Mouse (Mus musculus): ENCODE data around the gene Cipc. TPM values are rescaled to one million over a fixed set of nuclear protein-coding genes. Genes with fewer than 3 reads are reported as not detected.

Gene Cipc
- polyA plus RNA-seq, 1 experiment from 2014 or later: 37.9 TPM

DNA sequence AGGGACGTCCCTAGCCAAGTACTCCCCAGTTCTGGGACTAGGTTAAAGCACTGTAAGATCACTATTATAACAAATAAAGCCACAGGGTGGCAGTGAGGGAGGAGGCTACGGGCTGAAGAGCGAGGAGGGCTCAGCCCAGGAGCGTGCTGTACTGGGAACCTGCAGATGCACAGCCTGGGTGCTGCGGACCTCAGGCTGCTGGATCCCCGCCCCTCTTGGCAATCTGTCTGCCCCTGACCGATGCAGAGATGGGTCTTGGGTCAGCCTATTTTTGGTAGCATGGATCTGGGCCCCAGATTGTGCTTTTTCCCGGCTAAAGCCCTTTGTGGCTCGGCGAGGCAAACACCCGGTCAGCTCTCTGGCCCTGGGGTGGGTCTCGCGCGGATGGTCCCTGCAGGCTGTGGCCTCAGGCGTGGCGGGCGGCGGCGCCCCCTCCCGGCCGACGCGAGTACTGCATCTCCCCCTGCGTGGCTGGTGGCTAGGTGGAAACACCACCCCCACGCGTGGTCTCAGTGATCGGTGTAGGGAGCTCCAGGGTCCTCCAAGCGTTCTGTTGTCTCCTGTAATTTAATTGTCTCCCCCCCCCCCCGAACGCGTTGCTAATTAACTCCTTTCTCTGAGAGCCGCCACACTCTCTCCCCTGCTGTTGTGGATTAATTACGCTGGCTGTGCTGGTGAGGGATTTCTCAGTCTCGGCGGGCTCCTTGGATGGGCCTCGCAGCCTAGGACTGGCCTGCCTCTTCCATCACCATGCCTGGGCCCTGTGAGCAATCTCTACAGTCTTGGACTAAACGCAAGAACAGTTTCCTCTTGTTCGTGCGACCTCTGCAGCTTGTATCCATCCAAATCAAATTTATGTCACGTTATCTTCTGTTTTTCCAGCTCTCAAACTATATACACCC is 27.8 kb downstream of the Cipc start:
- Histone ChIP-seq H3K4me1 (ENCODE audit: control insufficient read depth, insufficient read depth, low read length) (peaks cover 6% of the 10 kb centered on the region), H3K27ac (ENCODE audit: low read depth, low read length) (no peak overlapping the region), H3K4me3 (ENCODE audit: low read depth, low read length) (peak overlapping the region; percentile 23), H3K9me3 (ENCODE audit: control insufficient read depth, low read length) (no peaks in the 10 kb centered on the region), H3K4me2 (peak overlapping the region; percentile 46), H3K36me3 (ENCODE audit: control insufficient read depth, insufficient read depth, low read length) (no peaks in the 10 kb centered on the region), H3K27me3 (ENCODE audit: control insufficient read depth, insufficient read depth, low read length) (peaks cover 2% of the 10 kb centered on the region; the same call in 1 of the 2 replicates), H3K9ac (ENCODE audit: low read length) (peak overlapping the region; percentile 48)
- DNase-seq (ENCODE audit: low spot score, missing footprints): peak; percentile 99
- ATAC-seq (ENCODE audit: low FRiP score): peak; percentile 80
- WGBS: 6% methylated on average over 40 of the region's 40 CpGs

DNA sequence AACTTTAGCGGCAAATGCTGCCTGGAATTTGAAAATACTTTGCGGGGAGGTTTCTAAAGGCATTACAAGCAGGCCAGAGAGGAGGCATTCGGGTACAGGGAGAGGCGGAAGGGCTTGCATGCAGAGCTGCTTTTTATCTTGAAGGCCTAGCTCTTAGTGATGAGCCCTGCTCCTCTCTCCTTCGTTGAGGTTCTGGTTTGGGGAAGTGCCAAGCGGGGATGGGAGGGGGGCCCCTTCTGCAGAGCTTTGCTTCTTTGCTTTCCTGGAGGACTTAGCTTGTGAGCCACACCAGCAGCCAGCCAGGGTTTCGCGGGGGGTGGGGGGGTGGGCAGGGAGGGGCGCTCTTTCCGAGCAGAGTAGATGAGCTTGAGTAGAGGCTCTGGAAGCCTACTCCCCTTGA is 28.9 kb downstream of the Cipc start:
- Histone ChIP-seq H3K4me2 (no peak overlapping the region), H3K36me3 (ENCODE audit: control insufficient read depth, insufficient read depth, low read length) (no peaks in the 10 kb centered on the region), H3K27me3 (ENCODE audit: control insufficient read depth, insufficient read depth, low read length) (peaks cover 2% of the 10 kb centered on the region; the same call in 1 of the 2 replicates), H3K9ac (ENCODE audit: low read length) (no peak overlapping the region), H3K27ac (ENCODE audit: low read depth, low read length) (no peak overlapping the region), H3K4me1 (ENCODE audit: control insufficient read depth, insufficient read depth, low read length) (peaks cover 6% of the 10 kb centered on the region), H3K4me3 (ENCODE audit: low read depth, low read length) (no peak overlapping the region), H3K9me3 (ENCODE audit: control insufficient read depth, low read length) (no peaks in the 10 kb centered on the region)
- no peak for ATAC-seq (ENCODE audit: low FRiP score)
- DNase-seq (ENCODE audit: low spot score, missing footprints): no peak
- WGBS: 47% methylated on average over 10 of the region's 10 CpGs

DNA sequence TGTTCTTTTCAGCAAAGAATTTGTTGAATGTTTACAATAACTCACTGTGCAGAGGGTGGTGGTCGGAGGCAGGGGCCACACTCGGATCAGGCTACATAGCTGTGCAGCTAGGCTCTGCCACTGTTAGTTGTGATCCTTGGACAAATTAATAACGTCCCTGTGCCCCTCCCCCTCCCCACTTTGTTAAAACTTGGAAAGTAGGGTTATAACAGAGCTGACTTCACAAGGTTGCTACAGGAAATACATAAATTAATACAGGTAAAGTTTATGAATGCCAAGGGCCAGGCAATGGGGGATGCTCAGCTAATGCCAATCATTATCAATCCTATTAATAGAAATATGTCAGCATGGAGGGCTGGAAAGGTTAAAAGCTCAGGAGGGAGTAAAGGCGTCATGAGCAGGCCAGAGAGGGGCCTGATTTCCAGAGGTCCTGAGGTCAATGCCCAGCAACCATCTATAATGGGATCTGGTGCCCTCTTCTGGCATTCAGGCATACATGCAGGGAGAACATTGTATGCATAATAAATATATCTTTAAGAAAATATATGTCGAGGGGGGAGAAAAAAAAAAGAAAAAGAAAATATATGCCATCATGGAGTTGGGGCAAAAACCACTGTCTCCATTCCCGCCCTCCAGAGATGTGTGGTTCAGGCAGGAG is 29.8 kb downstream of the Cipc start:
- Histone ChIP-seq H3K27ac (ENCODE audit: low read depth, low read length) (no peak overlapping the region), H3K4me3 (ENCODE audit: low read depth, low read length) (no peak overlapping the region), H3K27me3 (ENCODE audit: control insufficient read depth, insufficient read depth, low read length) (peaks cover 5% of the 10 kb centered on the region), H3K9me3 (ENCODE audit: control insufficient read depth, low read length) (no peaks in the 10 kb centered on the region), H3K4me2 (no peak overlapping the region), H3K9ac (ENCODE audit: low read length) (no peak overlapping the region), H3K36me3 (ENCODE audit: control insufficient read depth, insufficient read depth, low read length) (no peaks in the 10 kb centered on the region), H3K4me1 (ENCODE audit: control insufficient read depth, insufficient read depth, low read length) (peaks cover 6% of the 10 kb centered on the region)
- ATAC-seq (ENCODE audit: low FRiP score): no peak
- WGBS: 62% methylated on average over 6 of the region's 6 CpGs
- no peak for DNase-seq (ENCODE audit: low spot score, missing footprints)

DNA sequence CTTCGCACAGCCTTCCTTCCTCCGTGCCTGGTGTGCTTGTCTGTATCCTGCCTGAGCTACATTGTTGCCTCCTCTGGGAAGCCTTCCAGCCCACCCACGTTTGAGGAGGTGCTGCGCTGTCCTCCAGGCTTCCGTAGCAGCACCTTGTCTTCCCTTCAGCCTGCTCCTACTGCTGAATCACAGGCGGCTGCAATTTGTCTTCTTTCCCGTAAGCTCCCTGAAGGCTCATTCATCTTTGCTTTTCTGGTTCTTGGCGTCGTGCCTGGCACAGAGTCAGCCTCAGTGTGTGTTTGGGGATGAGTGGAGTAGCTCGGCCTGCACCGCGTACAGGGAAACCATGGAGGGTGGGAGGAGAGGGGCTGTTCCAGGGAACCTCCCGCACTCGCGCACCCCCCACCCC is 31.0 kb downstream of the Cipc start:
- no peak overlapping the region for H3K27ac ChIP-seq (ENCODE audit: low read depth, low read length)
- no peaks in the 10 kb centered on the region for H3K36me3 ChIP-seq (ENCODE audit: control insufficient read depth, insufficient read depth, low read length)
- H3K9me3 ChIP-seq (ENCODE audit: control insufficient read depth, low read length): no peaks in the 10 kb centered on the region
- ATAC-seq (ENCODE audit: low FRiP score) (no peak), DNase-seq (ENCODE audit: low spot score, missing footprints) (no peak)
- H3K4me1 ChIP-seq (ENCODE audit: control insufficient read depth, insufficient read depth, low read length): peaks cover 6% of the 10 kb centered on the region
- H3K9ac ChIP-seq (ENCODE audit: low read length): no peak overlapping the region
- peaks cover 9% of the 10 kb centered on the region for H3K27me3 ChIP-seq (ENCODE audit: control insufficient read depth, insufficient read depth, low read length)
- no peak overlapping the region for H3K4me2 ChIP-seq
- WGBS: 32% methylated on average over 15 of the region's 15 CpGs
- H3K4me3 ChIP-seq (ENCODE audit: low read depth, low read length): no peak overlapping the region

DNA sequence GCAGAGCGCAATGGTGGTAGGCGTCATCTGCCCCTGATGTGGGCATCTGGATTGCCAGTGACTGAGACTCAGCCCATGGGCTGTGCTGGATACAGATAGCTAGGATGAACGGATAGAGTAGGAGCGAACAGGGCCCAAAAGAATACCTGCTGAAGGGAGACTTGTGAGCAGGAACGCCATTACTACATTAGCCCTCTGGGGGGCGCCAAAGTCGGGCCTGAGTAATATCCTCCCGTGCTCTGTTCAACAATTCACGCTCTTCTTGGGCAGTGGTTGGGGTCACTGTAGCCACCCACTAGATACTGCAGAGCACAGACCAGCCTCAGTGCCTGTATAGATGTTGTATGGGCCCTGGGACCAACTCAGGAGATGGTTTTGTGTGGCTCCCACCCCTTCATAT is 34.3 kb downstream of the Cipc start:
- Histone ChIP-seq H3K27me3 (ENCODE audit: control insufficient read depth, insufficient read depth, low read length) (peaks cover 32% of the 10 kb centered on the region), H3K4me3 (ENCODE audit: low read depth, low read length) (no peak overlapping the region), H3K27ac (ENCODE audit: low read depth, low read length) (no peak overlapping the region), H3K4me2 (no peak overlapping the region), H3K4me1 (ENCODE audit: control insufficient read depth, insufficient read depth, low read length) (peaks cover 4% of the 10 kb centered on the region), H3K9me3 (ENCODE audit: control insufficient read depth, low read length) (no peaks in the 10 kb centered on the region), H3K9ac (ENCODE audit: low read length) (no peak overlapping the region), H3K36me3 (ENCODE audit: control insufficient read depth, insufficient read depth, low read length) (no peaks in the 10 kb centered on the region)
- no peak for ATAC-seq (ENCODE audit: low FRiP score)
- WGBS: 28% methylated on average over 9 of the region's 9 CpGs
- no peak for DNase-seq (ENCODE audit: low spot score, missing footprints)

DNA sequence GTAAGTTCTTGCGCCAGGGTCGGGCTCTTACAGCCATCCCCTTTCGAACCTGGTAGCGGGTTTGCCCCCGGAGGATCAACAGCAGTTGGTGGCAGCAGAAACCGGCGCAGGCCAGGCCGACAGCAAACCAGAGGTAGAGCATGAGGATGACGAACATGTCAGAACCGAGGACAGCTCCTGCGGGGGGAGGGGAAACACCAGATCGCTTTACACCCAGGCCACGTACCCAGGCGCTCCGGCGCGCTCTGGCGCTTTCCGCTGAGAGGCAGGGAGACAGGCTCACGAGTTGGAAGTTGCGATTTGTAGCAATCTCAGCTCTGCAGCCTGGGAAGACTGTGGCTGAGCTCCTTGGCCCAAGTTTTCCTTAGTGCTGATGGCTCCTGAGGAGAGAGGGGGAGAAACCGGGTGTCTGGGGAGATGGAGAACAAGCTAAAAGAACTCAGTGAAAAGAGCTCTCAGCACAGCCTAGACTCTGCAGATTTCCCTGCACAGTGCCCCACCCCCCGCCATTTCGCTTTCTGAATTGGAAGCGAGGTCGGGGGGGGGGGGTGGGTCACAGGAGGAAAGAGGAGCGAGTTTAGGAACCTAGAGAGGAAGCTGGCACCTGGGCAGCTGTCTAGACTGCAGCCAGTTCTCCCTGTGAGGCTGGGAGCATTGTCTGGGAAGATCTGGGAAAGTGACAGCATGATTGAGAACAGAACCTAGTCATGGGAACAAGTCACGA is 36.8 kb downstream of the Cipc start:
- WGBS: 3% methylated on average over 28 of the region's 28 CpGs
- DNase-seq (ENCODE audit: low spot score, missing footprints): peak; percentile 97
- Histone ChIP-seq H3K36me3 (ENCODE audit: control insufficient read depth, insufficient read depth, low read length) (no peaks in the 10 kb centered on the region), H3K9me3 (ENCODE audit: control insufficient read depth, low read length) (no peaks in the 10 kb centered on the region), H3K4me1 (ENCODE audit: control insufficient read depth, insufficient read depth, low read length) (peaks cover 4% of the 10 kb centered on the region), H3K4me2 (peak overlapping the region; percentile 44), H3K9ac (ENCODE audit: low read length) (no peak overlapping the region; the same call in 1 of the 2 replicates), H3K27me3 (ENCODE audit: control insufficient read depth, insufficient read depth, low read length) (peaks cover 43% of the 10 kb centered on the region), H3K4me3 (ENCODE audit: low read depth, low read length) (0 out of 2 replicates have a peak overlapping the region, but pooled peaks have one; percentile 10), H3K27ac (ENCODE audit: low read depth, low read length) (no peak overlapping the region)
- ATAC-seq (ENCODE audit: low FRiP score): peak; percentile 80

DNA sequence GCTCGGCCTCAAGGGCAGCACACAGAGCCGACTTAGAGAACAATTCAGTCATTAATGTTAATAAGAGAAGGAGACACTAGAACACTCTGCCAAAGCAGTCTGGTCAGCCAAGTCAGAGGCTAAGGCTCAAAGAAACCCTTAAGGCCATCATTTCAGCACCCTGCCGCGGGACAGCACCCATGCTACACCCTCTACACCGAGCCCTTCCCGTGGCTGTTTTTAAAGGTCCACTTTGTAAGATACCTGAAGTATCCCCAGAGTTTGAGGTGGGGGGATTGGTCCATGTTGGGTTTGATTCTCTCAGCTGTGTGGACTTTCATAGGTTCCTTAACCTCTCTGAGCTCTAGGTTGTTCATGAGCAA is 37.3 kb downstream of the Cipc start:
- DNase-seq (ENCODE audit: low spot score, missing footprints): no peak
- Histone ChIP-seq H3K27ac (ENCODE audit: low read depth, low read length) (no peak overlapping the region), H3K36me3 (ENCODE audit: control insufficient read depth, insufficient read depth, low read length) (no peaks in the 10 kb centered on the region), H3K4me2 (peak overlapping the region; percentile 44), H3K9ac (ENCODE audit: low read length) (no peak overlapping the region), H3K9me3 (ENCODE audit: control insufficient read depth, low read length) (no peaks in the 10 kb centered on the region), H3K4me3 (ENCODE audit: low read depth, low read length) (no peak overlapping the region), H3K27me3 (ENCODE audit: control insufficient read depth, insufficient read depth, low read length) (peaks cover 48% of the 10 kb centered on the region), H3K4me1 (ENCODE audit: control insufficient read depth, insufficient read depth, low read length) (peaks cover 5% of the 10 kb centered on the region)
- ATAC-seq (ENCODE audit: low FRiP score): peak; percentile 8; the same call in 1 of the 2 replicates
- WGBS: 12% methylated on average over 6 of the region's 6 CpGs

DNA sequence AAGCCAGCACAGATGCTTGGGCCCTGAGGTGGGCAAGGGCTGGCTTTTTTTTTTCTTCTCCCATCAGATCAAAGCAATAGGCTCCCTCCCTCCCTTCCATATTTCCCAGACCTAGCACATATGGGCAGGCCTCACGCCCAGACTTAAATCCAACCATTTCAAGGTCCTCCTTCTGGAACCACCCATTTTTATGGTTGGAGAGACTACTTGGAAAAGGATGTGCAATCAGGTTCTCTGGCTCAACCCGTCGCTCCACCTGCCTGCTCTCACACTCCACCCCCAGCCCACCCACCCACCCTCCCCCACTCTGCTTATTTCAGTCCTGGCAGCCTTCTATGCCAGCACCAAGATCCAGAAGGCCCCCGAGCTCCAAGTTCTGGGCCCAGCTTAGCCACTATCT is 39.7 kb downstream of the Cipc start:
- WGBS: 78% methylated on average over 4 of the region's 4 CpGs
- ATAC-seq (ENCODE audit: low FRiP score): no peak
- Histone ChIP-seq H3K27ac (ENCODE audit: low read depth, low read length) (no peak overlapping the region), H3K9ac (ENCODE audit: low read length) (no peak overlapping the region), H3K36me3 (ENCODE audit: control insufficient read depth, insufficient read depth, low read length) (no peaks in the 10 kb centered on the region), H3K4me2 (no peak overlapping the region), H3K9me3 (ENCODE audit: control insufficient read depth, low read length) (no peaks in the 10 kb centered on the region), H3K27me3 (ENCODE audit: control insufficient read depth, insufficient read depth, low read length) (peaks cover 69% of the 10 kb centered on the region), H3K4me1 (ENCODE audit: control insufficient read depth, insufficient read depth, low read length) (peaks cover 16% of the 10 kb centered on the region), H3K4me3 (ENCODE audit: low read depth, low read length) (no peak overlapping the region)
- no peak for DNase-seq (ENCODE audit: low spot score, missing footprints)

All from midbrain, embryonic 11.5 days (tissue).